Mouse (Mus musculus) stomach, postnatal 0 days (tissue): ENCODE data around the gene Zfp865. TPM values are rescaled to one million over a fixed set of nuclear protein-coding genes. Genes with fewer than 3 reads are reported as not detected.

ENCODE experiments used
- ATAC-seq: fragments of 200-750 bp; cut with Nextera tagmentation; 2 replicates; pipeline ENCODE4 v1.8.0; 2017; ENCODE audit not compliant: low FRiP score, low TSS enrichment
- DNase-seq: peaks from one replicate; pipeline ENCODE4 v3.0.0-alpha.2; 2016; ENCODE audit warnings: low spot score
- H3K27ac ChIP-seq: fragments of 300-500 bp; sonication (generic); replicated peaks from 2 replicates; pipeline ENCODE4 v1.5.1; 2014; ENCODE audit warnings: mild to moderate bottlenecking, control low read depth
- H3K27me3 ChIP-seq: fragments of 300-500 bp; sonication (generic); 2 replicates; pipeline ENCODE4 v1.6.1; 2014; ENCODE audit warnings: low read length; ENCODE audit not compliant: control insufficient read depth, insufficient read depth
- H3K36me3 ChIP-seq: fragments of 300-500 bp; sonication (generic); 2 replicates; pipeline ENCODE4 v1.6.1; 2014; ENCODE audit warnings: low read length, mixed read lengths; ENCODE audit not compliant: control insufficient read depth, insufficient read depth
- H3K4me1 ChIP-seq: fragments of 300-500 bp; sonication (generic); replicated peaks from 2 replicates; pipeline ENCODE4 v1.6.1; 2014; ENCODE audit warnings: antibody characterized with exemption; ENCODE audit not compliant: control insufficient read depth, insufficient read depth
- H3K4me2 ChIP-seq: fragments of 300-500 bp; sonication (generic); replicated peaks from 2 replicates; pipeline ENCODE4 v1.6.1; 2014; ENCODE audit warnings: low read depth, mild to moderate bottlenecking, control low read depth, moderate library complexity
- H3K4me3 ChIP-seq: fragments of 300-500 bp; sonication (generic); 2 replicates; pipeline ENCODE4 v1.5.1; 2014; ENCODE audit warnings: low read depth, low read length, control low read depth
- H3K9ac ChIP-seq: fragments of 300-500 bp; sonication (generic); 2 replicates; pipeline ENCODE4 v1.6.1; 2014; ENCODE audit warnings: mild to moderate bottlenecking, low read length, control low read depth, mixed read lengths
- H3K9me3 ChIP-seq: fragments of 300-500 bp; sonication (generic); 2 replicates; pipeline ENCODE4 v1.6.1; 2016; ENCODE audit warnings: low read length; ENCODE audit not compliant: control insufficient read depth
- CTCF ChIP-seq: IDR thresholded peaks from 2 replicates; pipeline ENCODE4 v1.5.1; 2016; ENCODE audit warnings: antibody characterized with exemption, low read depth, mild to moderate bottlenecking, moderate library complexity
- EP300 ChIP-seq: optimal IDR thresholded peaks from 2 replicates; pipeline ENCODE3; 2016; ENCODE audit warnings: antibody characterized with exemption
- WGBS: fragments of 180-500 bp; shearing (Covaris S2); extraction: QIAGEN DNeasy Blood & Tissue Kit; methylation state at CpG from one replicate; pipeline ENCODE4 v1.1.7; 2014; 5-methylcytosine and 5-hydroxymethylcytosine counted together
- polyA plus RNA-seq: library from polyadenylated mRNA; unstranded; fragments of >200 nt; fragmentation: Nextera tagmentation; extraction: Ambion mirVana; gene quantifications from 2 replicates; pipeline ENCODE4 v1.2.1, GENCODE M21; 2015

Zfp865 gene
- polyA plus RNA-seq, 1 experiment from 2014 or later, result 2.3 TPM

- no peaks in the 10 kb centered on the region for H3K4me1 ChIP-seq
- H3K4me3 ChIP-seq, result no peak overlapping the region
- WGBS, result 23% methylated on average over 2 of the region's 2 CpGs
- H3K36me3 ChIP-seq, result no peaks in the 10 kb centered on the region
- H3K9ac ChIP-seq, result no peak overlapping the region
- H3K9me3 ChIP-seq, result no peaks in the 10 kb centered on the region
- H3K27ac ChIP-seq, result no peak overlapping the region
- H3K4me2 ChIP-seq, result no peak overlapping the region
- DNase-seq (no peak), ATAC-seq (no peak)
- no peaks in the 10 kb centered on the region for H3K27me3 ChIP-seq
- TF ChIP-seq CTCF (peak; percentile 66), EP300 (no peak)
Observed at GRCm38 (mm10) chr7:5047313-5047712, 27.1 kb downstream of the Zfp865 start.

- Histone ChIP-seq H3K9me3 (no peaks in the 10 kb centered on the region), H3K4me3 (peak within 1 kb of the TSS; percentile 74), H3K27me3 (peaks cover 7% of the 10 kb centered on the region; the same call in 1 of the 2 replicates), H3K36me3 (no peaks in the 10 kb centered on the region), H3K4me1 (peaks cover 6% of the 10 kb centered on the region), H3K27ac (peak within 1 kb of the TSS; percentile 81), H3K4me2 (peak within 1 kb of the TSS; percentile 89), H3K9ac (peak within 1 kb of the TSS; percentile 84)
- peak; percentile 73 for ATAC-seq
- peak; percentile 67 for DNase-seq
- under 1% methylated on average over 64 of the region's 65 CpGs for WGBS
- TF ChIP-seq EP300, result no peak
- no peak for TF ChIP-seq CTCF
Observed at GRCm38 (mm10) chr7:5051193-5052192, 31.3 kb downstream of the Zfp865 start, which contains the start of gene Zfp580. Gene Zfp580, plus strand, starts transcription at chr7:5051538.

GRCm38 (mm10) chr7:5052438-5052837 is 32.3 kb downstream of the Zfp865 start:
- H3K27me3 ChIP-seq, result peaks cover 7% of the 10 kb centered on the region; the same call in 1 of the 2 replicates
- no peak for ATAC-seq
- H3K27ac ChIP-seq, result no peak overlapping the region
- H3K4me3 ChIP-seq, result peak overlapping the region; percentile 74
- H3K36me3 ChIP-seq, result no peaks in the 10 kb centered on the region
- H3K4me1 ChIP-seq, result peaks cover 6% of the 10 kb centered on the region
- H3K4me2 ChIP-seq, result peak overlapping the region; percentile 89
- H3K9me3 ChIP-seq, result no peaks in the 10 kb centered on the region
- WGBS, result under 1% methylated on average over 6 of the region's 12 CpGs
- peak overlapping the region; percentile 84 for H3K9ac ChIP-seq
- no peak for TF ChIP-seq EP300
- no peak for TF ChIP-seq CTCF
- no peak for DNase-seq

GRCm38 (mm10) chr7:5052931-5053343 is 32.8 kb downstream of the Zfp865 start:
- WGBS, result 11% methylated on average over 44 of the region's 45 CpGs
- peak overlapping the region; percentile 74 for H3K4me3 ChIP-seq
- TF ChIP-seq CTCF (no peak), EP300 (no peak)
- H3K4me2 ChIP-seq, result peak overlapping the region; percentile 89
- H3K9me3 ChIP-seq, result no peaks in the 10 kb centered on the region
- H3K9ac ChIP-seq, result peak overlapping the region; percentile 47
- no peak overlapping the region for H3K27ac ChIP-seq
- DNase-seq (peak; percentile 41), ATAC-seq (0 out of 2 replicates have a peak, but pooled peaks have one; percentile 40)
- peaks cover 7% of the 10 kb centered on the region; the same call in 1 of the 2 replicates for H3K27me3 ChIP-seq
- peaks cover 6% of the 10 kb centered on the region for H3K4me1 ChIP-seq
- H3K36me3 ChIP-seq, result no peaks in the 10 kb centered on the region

GRCm38 (mm10) chr7:5053456-5054179 is 33.4 kb downstream of the Zfp865 start:
- H3K27ac ChIP-seq, result no peak overlapping the region
- H3K4me3 ChIP-seq, result peak overlapping the region; percentile 74
- peaks cover 7% of the 10 kb centered on the region; the same call in 1 of the 2 replicates for H3K27me3 ChIP-seq
- peak overlapping the region; percentile 55; the same call in 1 of the 2 replicates for H3K9ac ChIP-seq
- no peak for DNase-seq
- H3K4me1 ChIP-seq, result peaks cover 6% of the 10 kb centered on the region
- H3K9me3 ChIP-seq, result no peaks in the 10 kb centered on the region
- ATAC-seq, result no peak
- no peaks in the 10 kb centered on the region for H3K36me3 ChIP-seq
- TF ChIP-seq EP300 (no peak), CTCF (no peak)
- H3K4me2 ChIP-seq, result peak overlapping the region; percentile 89
- WGBS, result 13% methylated on average over 32 of the region's 32 CpGs
